Mouse (Mus musculus) liver, postnatal 0 days (tissue): ENCODE results near the gene 4933434E20Rik. TPM values are rescaled to one million over a fixed set of nuclear protein-coding genes. Genes with fewer than 3 reads are reported as not detected.

Source experiments
- ATAC-seq: fragments of 200-750 bp; cut with Nextera tagmentation; 2 replicates; pipeline ENCODE4 v1.8.0; 2017; ENCODE audit warnings: mild to moderate bottlenecking, moderate library complexity
- DNase-seq: peaks from one replicate; pipeline ENCODE4 v3.0.0-alpha.2; 2016
- H3K27ac ChIP-seq: fragments of 300-500 bp; sonication (generic); 2 replicates; pipeline ENCODE4 v1.5.1; 2014; ENCODE audit warnings: antibody characterized with exemption, moderate library complexity, mild to moderate bottlenecking, low read depth
- H3K27me3 ChIP-seq: fragments of 300-500 bp; sonication (generic); 2 replicates; pipeline ENCODE4 v1.6.1; 2014; ENCODE audit warnings: low read length, control low read depth, mixed read lengths; ENCODE audit not compliant: insufficient read depth
- H3K36me3 ChIP-seq: fragments of 300-500 bp; sonication (generic); replicated peaks from 2 replicates; pipeline ENCODE4 v1.6.1; 2014; ENCODE audit warnings: mild to moderate bottlenecking, control low read depth, low read length, moderate library complexity, mixed read lengths; ENCODE audit not compliant: insufficient read depth
- H3K4me1 ChIP-seq: fragments of 300-500 bp; sonication (generic); 2 replicates; pipeline ENCODE4 v1.6.1; 2014; ENCODE audit warnings: antibody characterized with exemption, mild to moderate bottlenecking, control low read depth; ENCODE audit not compliant: insufficient read depth
- H3K4me2 ChIP-seq: fragments of 300-500 bp; sonication (generic); 2 replicates; pipeline ENCODE4 v1.6.1; 2014; ENCODE audit warnings: low read depth, mild to moderate bottlenecking, low read length, moderate library complexity, mixed read lengths
- H3K4me3 ChIP-seq: fragments of 300-500 bp; sonication (generic); 2 replicates; pipeline ENCODE4 v1.5.1; 2014; ENCODE audit warnings: low read depth, low read length
- H3K9ac ChIP-seq: fragments of 300-500 bp; sonication (generic); replicated peaks from 2 replicates; pipeline ENCODE4 v1.6.1; 2014; ENCODE audit warnings: mild to moderate bottlenecking, moderate library complexity
- H3K9me3 ChIP-seq: fragments of 300-500 bp; sonication (generic); 2 replicates; pipeline ENCODE4 v1.6.1; 2016; ENCODE audit warnings: mild to moderate bottlenecking, control low read depth, low read length, mixed read lengths
- CTCF ChIP-seq: sonication (generic); IDR thresholded peaks from 2 replicates; pipeline ENCODE4 v1.5.1; 2016; ENCODE audit warnings: antibody characterized with exemption, low read depth
- EP300 ChIP-seq: IDR thresholded peaks from 2 replicates; pipeline ENCODE4 v1.6.1; 2016; ENCODE audit warnings: antibody characterized with exemption, low read depth, mild to moderate bottlenecking
- WGBS: fragments of 180-500 bp; shearing (Covaris S2); extraction: QIAGEN DNeasy Blood & Tissue Kit; methylation state at CpG from one replicate; pipeline ENCODE4 v1.1.7; 2014; ENCODE audit not compliant: insufficient replicate concordance; 5-methylcytosine and 5-hydroxymethylcytosine counted together
- polyA plus RNA-seq: library from polyadenylated mRNA; unstranded; fragments of >200 nt; fragmentation: Nextera tagmentation; extraction: Ambion mirVana; gene quantifications from 2 replicates; pipeline ENCODE4 v1.2.1, GENCODE M21; 2015

The 4933434E20Rik gene
- polyA plus RNA-seq, 1 experiment from 2014 or later = 64.6 TPM

DNA sequence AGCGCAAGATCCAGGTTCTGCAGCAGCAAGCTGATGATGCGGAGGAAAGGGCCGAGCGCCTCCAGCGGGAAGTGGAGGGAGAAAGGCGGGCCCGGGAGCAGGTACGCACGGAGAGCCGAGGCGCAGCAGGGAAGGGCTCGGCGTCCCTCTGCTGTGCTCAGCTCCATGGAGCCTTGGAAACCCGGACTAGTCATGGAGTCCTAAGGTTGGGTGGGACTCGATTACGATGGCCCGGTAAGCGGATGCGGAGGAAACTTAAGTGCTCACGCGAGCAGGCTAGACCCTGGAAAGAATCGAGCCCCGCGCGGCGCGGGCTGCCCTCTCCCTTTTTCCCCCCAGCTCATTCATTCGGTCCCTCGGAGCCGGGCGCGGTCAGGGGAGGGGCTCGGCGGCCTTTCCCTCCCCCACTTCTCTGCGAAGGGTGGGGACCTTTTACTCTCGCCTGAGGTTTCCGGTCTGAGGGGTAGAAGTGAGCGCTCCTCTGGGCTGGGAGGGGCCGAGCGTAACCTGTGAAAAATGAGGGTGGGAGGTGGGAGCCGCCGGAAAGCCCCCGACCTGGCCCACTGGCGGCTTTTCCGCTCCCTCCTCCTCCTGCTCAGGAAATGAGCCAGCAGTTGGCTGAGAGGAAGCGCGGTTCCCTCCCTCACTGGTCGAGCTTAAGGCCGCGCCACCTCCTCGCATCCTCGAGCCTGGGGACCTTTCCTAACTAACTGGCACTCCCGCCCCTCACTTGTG, 28.5 kb downstream of the 4933434E20Rik start:
- peak; percentile 77 for DNase-seq
- H3K9me3 ChIP-seq = no peaks in the 10 kb centered on the region
- peak overlapping the region; percentile 91 for H3K9ac ChIP-seq
- peak overlapping the region; percentile 91 for H3K4me3 ChIP-seq
- peaks cover 46% of the 10 kb centered on the region for H3K4me1 ChIP-seq
- WGBS = under 1% methylated on average over 53 of the region's 53 CpGs
- no peak for TF ChIP-seq EP300
- peak; percentile 2; the same call in 1 of the 2 replicates for TF ChIP-seq CTCF
- no peaks in the 10 kb centered on the region for H3K36me3 ChIP-seq
- no peaks in the 10 kb centered on the region for H3K27me3 ChIP-seq
- peak overlapping the region; percentile 99 for H3K27ac ChIP-seq
- ATAC-seq = peak; percentile 44
- H3K4me2 ChIP-seq = peak overlapping the region; percentile 95

- H3K4me1 ChIP-seq = peaks cover 51% of the 10 kb centered on the region
Measured at GRCm38 (mm10) chr3:90080498-90080863, 29.0 kb downstream of the 4933434E20Rik start.

GRCm38 (mm10) chr3:90081365-90082240, 30.2 kb downstream of the 4933434E20Rik start:
- peak overlapping the region; percentile 91 for H3K4me3 ChIP-seq
- DNase-seq (peak; percentile 36), ATAC-seq (no peak)
- 26% methylated on average over 5 of the region's 5 CpGs for WGBS
- H3K9me3 ChIP-seq = no peaks in the 10 kb centered on the region
- peaks cover 58% of the 10 kb centered on the region for H3K4me1 ChIP-seq
- H3K36me3 ChIP-seq = no peaks in the 10 kb centered on the region; the same call in 1 of the 2 replicates
- peak overlapping the region; percentile 74 for H3K27ac ChIP-seq
- no peaks in the 10 kb centered on the region for H3K27me3 ChIP-seq
- peak overlapping the region; percentile 51 for H3K9ac ChIP-seq
- 0 out of 2 replicates have a peak, but pooled peaks have one; percentile 15 for TF ChIP-seq CTCF
- no peak for TF ChIP-seq EP300
- H3K4me2 ChIP-seq = peak overlapping the region; percentile 95

More at GRCm38 (mm10) chr3:90080498-90080863, 29.0 kb downstream of the 4933434E20Rik start:
- no peak for DNase-seq
- H3K4me2 ChIP-seq = peak overlapping the region; percentile 95
- H3K9ac ChIP-seq = peak overlapping the region; percentile 91
- H3K27me3 ChIP-seq = no peaks in the 10 kb centered on the region
- peak overlapping the region; percentile 99 for H3K27ac ChIP-seq
- no peak for ATAC-seq
- peak overlapping the region; percentile 91 for H3K4me3 ChIP-seq
- H3K9me3 ChIP-seq = no peaks in the 10 kb centered on the region
- WGBS = under 1% methylated on average over 6 of the region's 6 CpGs
- no peak for TF ChIP-seq CTCF
- TF ChIP-seq EP300 = no peak
- no peaks in the 10 kb centered on the region for H3K36me3 ChIP-seq

- ATAC-seq (no peak), DNase-seq (peak; percentile 22)
- Histone ChIP-seq H3K4me3 (peak overlapping the region; percentile 13; the same call in 1 of the 2 replicates), H3K4me2 (peak overlapping the region; percentile 95), H3K4me1 (peaks cover 58% of the 10 kb centered on the region), H3K27ac (peak overlapping the region; percentile 74), H3K27me3 (no peaks in the 10 kb centered on the region), H3K9me3 (no peaks in the 10 kb centered on the region), H3K36me3 (peaks cover 13% of the 10 kb centered on the region), H3K9ac (peak overlapping the region; percentile 51)
- WGBS = 22% methylated on average over 5 of the region's 5 CpGs
- TF ChIP-seq EP300 (no peak), CTCF (no peak)
Measured at GRCm38 (mm10) chr3:90083034-90083433, 31.6 kb downstream of the 4933434E20Rik start.

- H3K4me1 ChIP-seq = peaks cover 56% of the 10 kb centered on the region
- H3K9me3 ChIP-seq = no peaks in the 10 kb centered on the region
- TF ChIP-seq CTCF = no peak
- no peak for TF ChIP-seq EP300
- WGBS = 25% methylated on average over 3 of the region's 3 CpGs
- H3K36me3 ChIP-seq = peaks cover 21% of the 10 kb centered on the region
- no peak overlapping the region for H3K9ac ChIP-seq
- H3K4me3 ChIP-seq = peak overlapping the region; percentile 13; the same call in 1 of the 2 replicates
- H3K27me3 ChIP-seq = no peaks in the 10 kb centered on the region
- ATAC-seq (no peak), DNase-seq (no peak)
- peak overlapping the region; percentile 95 for H3K4me2 ChIP-seq
- peak overlapping the region; percentile 74 for H3K27ac ChIP-seq
Measured at GRCm38 (mm10) chr3:90083698-90084324, 32.4 kb downstream of the 4933434E20Rik start.

- no peak for TF ChIP-seq EP300
- TF ChIP-seq CTCF = no peak
- Histone ChIP-seq H3K36me3 (peaks cover 31% of the 10 kb centered on the region), H3K27ac (peak overlapping the region; percentile 74), H3K9me3 (no peaks in the 10 kb centered on the region), H3K4me3 (no peak overlapping the region), H3K9ac (no peak overlapping the region; the same call in 1 of the 2 replicates), H3K4me1 (peaks cover 52% of the 10 kb centered on the region), H3K4me2 (peak overlapping the region; percentile 95), H3K27me3 (no peaks in the 10 kb centered on the region)
- 48% methylated on average over 4 of the region's 4 CpGs for WGBS
- DNase-seq = no peak
- no peak for ATAC-seq
Measured at GRCm38 (mm10) chr3:90084790-90085189, 33.4 kb downstream of the 4933434E20Rik start.
